Mouse (Mus musculus) cerebellum, postnatal 4 days (tissue): ENCODE measurements at regions not wholly inside any gene's neighbourhood (a gene's known extent, or its start where the extent isn't known, plus 50 kb on each side); places are given as distances from the start of the nearest gene placed in this dataset.

Source experiments
- DNase-seq, 2 experiments: peaks; one replicate each; pipeline ENCODE4 v3.0.0; 2022; ENCODE audit warnings: low spot score in 2 of 2, mixed read lengths in 1 of 2

DNA sequence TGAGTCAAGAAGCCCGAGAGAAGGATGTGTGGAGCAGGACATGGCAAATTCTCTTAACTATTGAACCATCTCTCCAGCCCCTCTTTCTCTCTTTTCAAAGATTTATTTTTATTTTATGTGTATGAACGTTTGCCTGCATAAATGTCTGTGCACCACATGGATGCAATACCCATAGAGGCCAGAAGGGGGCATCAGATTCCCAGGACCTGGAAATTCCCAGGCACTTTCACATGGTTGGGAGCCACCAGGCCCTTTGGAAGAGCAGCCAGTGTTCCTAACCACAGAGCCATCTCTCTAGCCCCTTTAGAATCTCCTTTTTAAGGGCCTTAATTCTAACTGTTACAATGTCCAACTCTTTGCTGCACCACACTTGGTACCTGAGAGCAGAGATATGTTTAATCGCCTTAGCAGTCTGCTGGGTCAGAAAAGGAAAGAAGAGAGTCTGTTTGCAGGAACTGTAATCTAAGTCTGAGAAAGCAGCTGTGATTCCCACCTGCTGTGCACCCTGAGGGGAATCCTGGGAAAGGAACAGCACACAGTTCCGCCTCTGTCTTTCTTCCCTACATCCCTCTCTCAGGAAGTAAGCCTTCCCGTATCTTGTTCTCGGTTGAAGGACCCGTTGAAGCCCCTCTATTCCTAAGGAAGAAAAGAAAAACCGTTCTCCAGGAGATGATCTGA lies 186.8 kb downstream of the Katnal1 start:
- no peak for DNase-seq

- DNase-seq, result no peak
Measured at GRCm38 (mm10) chr5:148741267-148742004, 187.7 kb downstream of the Katnal1 start.

- no peak for DNase-seq
Measured at GRCm38 (mm10) chr5:148740366-148741266, 188.0 kb upstream of the Ubl3 start.

- no peak for DNase-seq
Measured at GRCm38 (mm10) chr5:148739672-148740071, 187.1 kb upstream of the Ubl3 start.

DNA sequence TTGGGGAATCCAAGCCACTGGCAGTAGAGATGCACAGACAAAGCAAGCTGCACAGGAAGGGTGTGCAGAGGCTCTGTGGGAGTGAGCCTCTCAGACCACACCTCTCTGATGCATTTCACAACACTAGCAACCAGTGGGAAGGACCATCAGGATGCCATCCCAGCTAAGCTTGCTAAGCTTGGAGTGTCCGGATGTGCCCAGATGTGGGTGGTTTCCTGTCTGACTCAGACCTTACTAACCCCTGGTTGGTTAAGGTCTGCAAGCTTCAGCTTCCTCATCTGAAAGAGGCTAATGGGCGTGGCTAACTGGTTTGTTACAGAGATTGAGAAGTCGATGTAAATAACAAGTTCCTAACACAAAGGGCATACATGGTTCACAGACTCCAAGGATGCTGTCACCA lies 186.6 kb upstream of the Ubl3 start:
- DNase-seq, result no peak

DNA sequence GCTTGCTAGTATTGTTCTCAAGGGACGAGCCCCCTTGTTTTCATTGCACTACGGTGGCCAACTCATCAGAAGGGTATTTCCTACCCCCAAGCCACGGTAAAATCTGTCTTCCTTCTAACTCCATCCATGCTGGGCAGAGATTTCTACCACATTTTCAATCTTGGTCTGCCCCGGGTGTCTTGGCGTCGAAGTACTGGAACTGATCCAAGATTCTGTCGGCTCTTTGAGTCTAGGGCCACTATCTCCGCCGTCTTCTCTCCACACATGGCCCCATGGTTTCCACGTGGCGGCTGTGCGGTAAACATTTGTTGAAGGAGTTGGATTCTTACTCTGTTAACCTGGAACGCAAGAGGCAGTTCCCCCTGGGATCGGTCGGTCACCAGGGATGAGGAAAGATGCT lies 177.0 kb upstream of the Ubl3 start:
- DNase-seq, result no peak

- no peak for DNase-seq
Measured at GRCm38 (mm10) chr5:148728492-148728891, 175.9 kb upstream of the Ubl3 start.

DNA sequence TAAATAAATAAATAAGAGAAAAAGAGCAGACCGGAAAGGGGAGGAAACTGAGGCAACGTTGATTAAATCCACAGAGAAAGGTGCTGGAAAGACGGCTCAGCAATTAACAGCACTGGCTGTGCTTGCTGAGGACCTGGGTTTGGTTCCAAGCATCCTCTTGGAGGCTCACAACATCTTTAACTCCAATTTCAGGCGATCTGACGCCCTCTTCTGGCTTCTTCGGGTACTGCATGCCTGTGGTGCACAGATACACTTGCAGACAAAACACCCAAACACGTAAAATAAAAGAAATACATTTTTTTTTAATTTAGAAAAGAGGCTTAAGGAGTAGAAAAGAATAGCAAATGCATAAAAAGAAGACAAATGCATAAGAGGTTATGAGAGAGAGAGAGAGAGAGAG lies 173.9 kb upstream of the Ubl3 start:
- no peak for DNase-seq

DNA sequence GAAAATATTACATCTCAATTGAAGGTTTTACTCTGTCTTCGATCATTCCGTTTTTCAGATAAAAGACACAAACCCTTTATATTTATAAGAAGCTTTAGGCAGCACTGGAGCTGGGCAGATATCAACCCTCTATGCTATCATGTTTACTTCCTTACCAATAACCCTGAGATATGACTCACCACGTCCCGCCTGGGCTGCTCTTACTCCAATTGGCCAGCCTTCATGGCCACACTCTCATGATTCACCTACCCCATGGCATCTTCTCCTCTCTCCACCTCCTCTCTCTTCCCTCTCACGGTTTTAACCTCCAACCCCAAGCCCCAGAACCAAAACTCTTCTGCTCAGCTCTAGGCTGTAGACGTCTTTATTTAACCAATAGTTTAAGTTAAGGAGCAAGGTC lies 171.9 kb upstream of the Ubl3 start:
- no peak for DNase-seq

- no peak for DNase-seq
Measured at GRCm38 (mm10) chr5:148723677-148724227, 171.2 kb upstream of the Ubl3 start.

DNA sequence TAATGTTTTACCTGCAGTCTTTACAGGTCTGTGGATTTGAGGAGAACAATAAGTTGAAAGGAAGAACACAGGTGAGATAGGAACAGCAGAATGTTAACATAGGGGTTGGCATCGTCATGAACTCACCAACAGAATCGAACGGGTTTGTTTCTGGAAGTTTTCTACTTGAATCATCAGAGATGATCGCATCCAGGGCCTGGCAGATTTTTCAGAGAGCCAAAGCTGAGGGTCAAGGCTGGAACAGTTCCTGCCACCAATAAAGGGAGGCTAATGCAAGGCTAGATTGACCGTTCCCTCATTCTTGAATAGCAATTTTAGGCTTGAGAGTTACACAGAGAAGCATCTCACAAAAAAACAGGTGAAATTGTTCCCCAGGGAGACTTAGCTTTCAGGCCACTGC lies 168.0 kb upstream of the Ubl3 start:
- no peak for DNase-seq

DNA sequence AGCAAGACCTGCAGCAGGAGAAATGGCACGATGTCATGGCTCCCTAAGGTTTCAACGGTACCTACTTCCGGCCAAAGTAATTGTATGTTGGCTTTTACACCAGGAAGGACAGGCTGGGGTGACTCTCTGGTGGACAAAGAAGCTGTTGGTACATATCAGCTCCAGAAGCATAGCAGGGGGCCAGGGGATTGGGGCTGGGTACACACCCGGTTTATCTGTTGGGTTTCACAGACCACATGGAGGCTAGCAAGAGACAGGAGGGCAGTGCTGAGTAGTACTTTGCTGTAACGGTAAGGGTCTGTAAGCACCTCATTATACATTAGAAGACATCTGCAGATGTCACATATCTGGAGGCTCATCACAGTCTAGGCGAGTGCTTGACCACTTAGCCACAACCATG lies 164.0 kb upstream of the Ubl3 start:
- DNase-seq, result no peak

DNA sequence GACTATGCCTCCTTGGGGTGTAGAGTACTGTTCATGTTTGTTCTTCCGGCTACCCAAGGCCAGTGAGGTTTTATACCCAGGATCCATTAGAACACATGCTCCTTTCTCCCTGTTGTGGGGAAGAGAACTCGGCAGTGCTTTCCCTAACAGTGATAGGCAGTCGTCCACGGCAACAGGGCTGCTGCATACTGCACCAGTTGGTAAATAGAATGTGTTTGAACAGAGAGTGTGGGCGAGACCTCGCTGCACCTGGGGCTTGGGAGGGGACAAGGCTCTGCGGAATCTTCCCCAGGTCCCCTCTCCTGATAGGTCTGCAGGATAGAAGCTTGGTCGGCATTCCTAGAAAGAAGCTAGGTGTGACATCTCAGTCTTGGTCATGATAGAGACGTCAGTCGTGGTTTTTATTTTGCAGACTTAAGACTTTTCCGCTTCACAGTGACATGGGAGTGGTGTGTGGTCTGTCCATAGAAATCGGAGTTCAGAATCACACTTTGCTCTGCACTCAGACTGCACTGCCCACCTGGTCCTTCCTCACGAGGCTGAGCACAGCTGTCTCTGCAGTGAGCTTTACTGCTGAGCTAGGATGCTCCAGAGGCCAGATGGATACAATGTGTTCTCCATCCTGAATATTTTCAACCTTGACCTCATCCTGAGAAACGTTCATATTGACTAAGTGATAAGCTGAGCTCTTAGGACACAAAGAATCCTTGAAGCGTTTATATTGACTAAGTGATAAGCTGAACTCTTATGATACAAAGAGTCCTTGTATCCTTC lies 162.8 kb upstream of the Ubl3 start:
- no peak for DNase-seq

GRCm38 (mm10) chr5:148714807-148715206 lies 162.2 kb upstream of the Ubl3 start:
- no peak for DNase-seq

DNA sequence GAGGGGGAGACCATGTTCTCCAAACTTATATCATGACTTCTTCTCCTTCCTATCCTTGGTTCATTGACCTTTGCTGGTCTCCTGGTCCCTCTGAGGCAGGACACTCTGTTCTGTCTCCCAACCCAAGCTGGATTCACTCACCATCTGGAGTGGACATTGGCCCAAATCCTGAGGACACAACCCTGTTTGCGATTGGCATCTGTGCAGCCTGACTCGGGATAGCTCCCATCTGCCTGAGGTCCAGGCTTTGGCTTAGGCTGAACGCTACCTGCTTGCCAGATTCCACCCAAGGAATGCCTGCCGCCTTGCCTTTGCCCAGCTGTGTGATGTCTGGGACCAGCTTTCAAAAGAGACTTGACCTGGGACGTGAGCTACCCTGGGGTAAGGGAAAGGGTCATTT lies 161.2 kb upstream of the Ubl3 start:
- no peak for DNase-seq

GRCm38 (mm10) chr5:148713039-148713438 lies 160.4 kb upstream of the Ubl3 start:
- no peak for DNase-seq

DNA sequence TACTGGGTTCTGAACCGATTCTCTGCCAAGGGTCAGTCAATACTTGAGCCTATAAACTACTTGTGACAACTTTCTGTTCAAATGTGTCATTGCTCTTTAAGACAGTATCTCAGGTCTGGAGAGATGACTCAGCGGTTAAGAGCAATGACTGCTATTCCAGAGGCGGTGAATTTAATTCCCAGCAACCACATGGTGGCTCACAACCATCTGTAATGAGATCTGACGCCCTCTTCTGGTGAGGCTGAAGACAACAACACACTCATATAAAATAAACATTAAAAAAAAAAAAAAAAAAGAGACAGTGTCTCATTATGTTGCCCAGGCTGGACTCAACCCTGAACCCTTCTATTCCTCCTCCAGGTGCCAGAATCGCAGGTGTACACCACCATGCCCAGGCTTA lies 159.0 kb upstream of the Ubl3 start:
- DNase-seq, result no peak

- DNase-seq, result no peak
Measured at GRCm38 (mm10) chr5:148709111-148709771, 156.7 kb upstream of the Ubl3 start.

GRCm38 (mm10) chr5:148708014-148708741 lies 155.6 kb upstream of the Ubl3 start:
- no peak for DNase-seq

DNA sequence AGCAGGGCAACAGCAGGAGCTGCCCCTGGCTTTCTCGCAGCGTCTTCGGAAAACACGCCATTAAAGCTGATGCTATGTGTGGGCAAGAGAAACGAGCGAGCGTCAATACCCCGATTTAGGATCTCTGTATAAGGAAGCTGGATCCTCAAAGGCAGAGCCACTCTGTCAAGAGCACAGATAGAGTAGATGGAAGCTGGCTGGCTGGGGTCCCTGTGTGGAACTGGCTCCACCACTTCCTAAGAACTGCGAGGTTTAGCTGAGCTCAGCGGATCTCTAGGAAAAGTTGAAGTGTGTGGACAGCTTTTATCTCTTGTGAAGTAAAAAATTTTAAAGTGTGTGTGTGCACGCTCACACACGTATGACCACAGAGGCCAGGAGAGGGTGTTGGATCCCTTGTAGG lies 154.7 kb upstream of the Ubl3 start:
- DNase-seq, result no peak
